Mouse (Mus musculus): ENCODE measurements around the gene Rabgef1. TPM values are rescaled to one million over a fixed set of nuclear protein-coding genes. Genes with fewer than 3 reads are reported as not detected.

Gene Rabgef1
- total and polyA plus RNA-seq, 3 experiments = 25.8 to 35.1 TPM; not detected in 1

- peaks cover 2% of the 10 kb centered on the region; the same call in 1 of the 2 replicates for H3K79me2 ChIP-seq (ENCODE audit: control insufficient read depth, insufficient read depth, low read length, poor library complexity)
- no peak overlapping the region for H3K4me3 ChIP-seq (ENCODE audit: control insufficient read depth in 1 of 2, insufficient read depth in 1 of 2, low read depth in 2 of 2, low read length in 2 of 2)
- H3K9me3 ChIP-seq (replicated peaks; ENCODE audit: insufficient read depth, low read length) = no peaks in the 10 kb centered on the region
- H3K36me3 ChIP-seq (ENCODE audit: control insufficient read depth in 1 of 2, insufficient read depth in 2 of 2, low read length in 2 of 2) = peaks cover 0 to 24% of the 10 kb centered on the region in 2 experiments; a peak in 2 of 4 replicates
- H3K9ac ChIP-seq (ENCODE audit: control insufficient read depth, low read depth, low read length, poor library complexity, severe bottlenecking) = no peak overlapping the region
- H3K27me3 ChIP-seq (ENCODE audit: control insufficient read depth in 1 of 2, insufficient read depth in 2 of 2, low read length in 2 of 2) = no peaks in the 10 kb centered on the region
- H3K4me1 ChIP-seq (ENCODE audit: control insufficient read depth in 1 of 2, insufficient read depth in 2 of 2, low read length in 2 of 2) = no peaks in the 10 kb centered on the region
- H3K27ac ChIP-seq (ENCODE audit: control insufficient read depth, low read depth, low read length) = no peak overlapping the region
- TF ChIP-seq ZKSCAN1 (IDR thresholded peaks at IDR 0.05; ENCODE audit: low read depth, low read length) (no peak), ETS1 (IDR thresholded peaks at IDR 0.05; ENCODE audit: low read depth, low read length) (no peak), MXI1 (IDR thresholded peaks at IDR 0.05; ENCODE audit: low read depth, low read length) (no peak), MAFK (IDR thresholded peaks at IDR 0.05; ENCODE audit: borderline replicate concordance, low read depth, low read length) (no peak), RAD21 (IDR thresholded peaks at IDR 0.05; ENCODE audit: low read depth, low read length) (no peak), JUND (IDR thresholded peaks at IDR 0.05; ENCODE audit: low read depth, low read length) (no peak), ZNF384 (IDR thresholded peaks at IDR 0.05; ENCODE audit: low read depth, low read length) (no peak), E2F4 (IDR thresholded peaks at IDR 0.05; ENCODE audit: borderline replicate concordance, low read depth, low read length) (no peak)
- no peak for DNase-seq (ENCODE audit: low read depth, low spot score)
These were observed 19.3 kb downstream of the Rabgef1 start for GRCm38 (mm10) chr5:130190909-130191308.

- Histone ChIP-seq H3K27ac (ENCODE audit: control insufficient read depth, low read depth, low read length) (no peak overlapping the region), H3K4me3 (ENCODE audit: control insufficient read depth in 1 of 2, insufficient read depth in 1 of 2, low read depth in 2 of 2, low read length in 2 of 2) (no peak overlapping the region), H3K9me3 (replicated peaks; ENCODE audit: insufficient read depth, low read length) (no peaks in the 10 kb centered on the region), H3K36me3 (ENCODE audit: control insufficient read depth in 1 of 2, insufficient read depth in 2 of 2, low read length in 2 of 2) (peaks cover 0 to 30% of the 10 kb centered on the region in 2 experiments; a peak in 2 of 4 replicates), H3K79me2 (ENCODE audit: control insufficient read depth, insufficient read depth, low read length, poor library complexity) (no peaks in the 10 kb centered on the region), H3K27me3 (ENCODE audit: control insufficient read depth in 1 of 2, insufficient read depth in 2 of 2, low read length in 2 of 2) (no peaks in the 10 kb centered on the region), H3K9ac (ENCODE audit: control insufficient read depth, low read depth, low read length, poor library complexity, severe bottlenecking) (no peak overlapping the region), H3K4me1 (ENCODE audit: control insufficient read depth in 1 of 2, insufficient read depth in 2 of 2, low read length in 2 of 2) (no peaks in the 10 kb centered on the region; a peak in 1 of 4 replicates)
- no peak for DNase-seq (ENCODE audit: low read depth, low spot score)
- TF ChIP-seq SMC3 (IDR thresholded peaks at IDR 0.05; ENCODE audit: low read depth, low read length) = no peak
- no peak for TF ChIP-seq TBP (IDR thresholded peaks at IDR 0.05; ENCODE audit: low read depth, low read length)
- no peak for TF ChIP-seq GABPA (IDR thresholded peaks at IDR 0.05; ENCODE audit: low read depth, low read length)
- no peak for TF ChIP-seq MYC (IDR thresholded peaks at IDR 0.05; ENCODE audit: low read depth, low read length)
- no peak for TF ChIP-seq ZMIZ1 (IDR thresholded peaks at IDR 0.05; ENCODE audit: low read depth, low read length)
- TF ChIP-seq GATA1 (IDR thresholded peaks at IDR 0.05; ENCODE audit: low read depth, low read length) = no peak
These were observed 20.3 kb downstream of the Rabgef1 start for GRCm38 (mm10) chr5:130191865-130192264.

DNA sequence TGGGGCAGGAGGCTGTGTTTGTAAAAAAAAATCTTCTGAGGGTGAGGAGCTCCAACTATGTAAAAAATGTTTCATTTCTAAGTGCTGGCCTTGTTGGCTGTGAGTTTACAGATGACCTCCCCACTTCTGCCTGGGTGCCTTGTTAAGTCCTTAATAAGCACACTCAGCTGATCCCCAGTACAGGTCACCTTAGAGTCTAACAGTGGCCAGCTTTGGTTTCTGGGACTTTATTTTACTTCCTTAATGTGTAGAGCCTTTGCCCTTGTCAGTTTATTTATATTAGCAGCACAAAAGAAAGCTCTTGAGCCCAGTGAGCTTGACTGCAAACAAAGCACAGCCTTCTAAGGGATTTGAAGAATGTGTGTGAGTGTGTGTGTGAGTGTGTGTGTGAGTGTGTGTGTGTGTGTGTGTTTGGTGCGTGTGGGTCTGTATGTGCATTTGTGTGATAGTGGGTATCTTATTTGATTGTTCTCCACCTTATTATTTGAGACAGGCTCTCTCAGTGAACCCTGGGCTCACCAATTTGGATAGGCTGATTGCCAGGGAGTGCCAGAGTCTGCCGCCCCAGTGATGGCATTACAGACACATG is 20.9 kb downstream of the Rabgef1 start:
- Histone ChIP-seq H3K4me1 (ENCODE audit: control insufficient read depth in 1 of 2, insufficient read depth in 2 of 2, low read length in 2 of 2) (no peaks in the 10 kb centered on the region; a peak in 1 of 4 replicates), H3K27ac (ENCODE audit: control insufficient read depth, low read depth, low read length) (no peak overlapping the region), H3K9ac (ENCODE audit: control insufficient read depth, low read depth, low read length, poor library complexity, severe bottlenecking) (no peak overlapping the region), H3K79me2 (ENCODE audit: control insufficient read depth, insufficient read depth, low read length, poor library complexity) (no peaks in the 10 kb centered on the region), H3K27me3 (ENCODE audit: control insufficient read depth in 1 of 2, insufficient read depth in 2 of 2, low read length in 2 of 2) (no peaks in the 10 kb centered on the region), H3K9me3 (replicated peaks; ENCODE audit: insufficient read depth, low read length) (no peaks in the 10 kb centered on the region), H3K4me3 (ENCODE audit: control insufficient read depth in 1 of 2, insufficient read depth in 1 of 2, low read depth in 2 of 2, low read length in 2 of 2) (no peak overlapping the region), H3K36me3 (ENCODE audit: control insufficient read depth in 1 of 2, insufficient read depth in 2 of 2, low read length in 2 of 2) (peaks cover 0 to 34% of the 10 kb centered on the region in 2 experiments; a peak in 2 of 4 replicates)
- no peak for DNase-seq (ENCODE audit: low read depth, low spot score)
- TF ChIP-seq CHD1 (IDR thresholded peaks at IDR 0.05; ENCODE audit: low read depth, low read length) (no peak), TCF12 (IDR thresholded peaks at IDR 0.05; ENCODE audit: low read depth, low read length) (no peak), JUND (IDR thresholded peaks at IDR 0.05; ENCODE audit: low read depth, low read length) (no peak), CHD2 (IDR thresholded peaks at IDR 0.05; ENCODE audit: low read length) (no peak), RAD21 (IDR thresholded peaks at IDR 0.05; ENCODE audit: low read depth, low read length) (no peak), USF1 (IDR thresholded peaks at IDR 0.05; ENCODE audit: low read depth, low read length) (no peak), MAFK (IDR thresholded peaks at IDR 0.05; ENCODE audit: borderline replicate concordance, low read depth, low read length) (no peak), ZKSCAN1 (IDR thresholded peaks at IDR 0.05; ENCODE audit: low read depth, low read length) (no peak)

Measured in MEL (cell line).